8 mouse cellular contexts compared by ENCODE assay signal in genomic region chr6:83774126-83774525, GRCm38 (mm10). TPM values are rescaled to one million over a fixed set of nuclear protein-coding genes. Genes with fewer than 3 reads are reported as not detected.
A peak's percentile ranks its signal among the peaks of the same experiment; 100 is the strongest.
DNase-seq lines count a peak whose midpoint lies in the region; ATAC-seq and TF ChIP-seq lines count a peak whose summit lies in the region.

No protein-coding gene starts in this region.

- ATAC-seq in heart, embryonic 12.5 days (ENCODE audit: insufficient number of reproducible peaks, low FRiP score) = no peak
- no peak for ATAC-seq in hindbrain, embryonic 16.5 days
- no peak for ATAC-seq in midbrain, embryonic 12.5 days (ENCODE audit: low FRiP score, low read depth)

- peaks cover 16% of the 10 kb centered on the region for H3K4me1 ChIP-seq in heart, embryonic 12.5 days (replicated peaks)
- peaks cover 3% of the 10 kb centered on the region for H3K4me1 ChIP-seq in heart, adult 2 months (ENCODE audit: control insufficient read depth, insufficient read depth, low read length)
- peaks cover 21% of the 10 kb centered on the region for H3K4me1 ChIP-seq in hindbrain, embryonic 16.5 days (ENCODE audit: control insufficient read depth, insufficient read depth, low read depth, low read length)
- H3K4me1 ChIP-seq in midbrain, embryonic 12.5 days = peaks cover 22% of the 10 kb centered on the region

- peak overlapping the region; percentile 96 for H3K4me3 ChIP-seq in heart, embryonic 12.5 days
- H3K4me3 ChIP-seq in heart, adult 2 months = no peak overlapping the region
- H3K4me3 ChIP-seq in hindbrain, embryonic 16.5 days (ENCODE audit: low read length) = peak overlapping the region; percentile 99
- H3K4me3 ChIP-seq in midbrain, embryonic 12.5 days = no peak overlapping the region; the same call in 1 of the 2 replicates

- peak overlapping the region; percentile 95; the same call in 1 of the 2 replicates for H3K9ac ChIP-seq in heart, embryonic 12.5 days
- no peak overlapping the region for H3K9ac ChIP-seq in heart, adult 2 months (ENCODE audit: low read depth, low read length)
- H3K9ac ChIP-seq in hindbrain, embryonic 16.5 days (ENCODE audit: low read depth, low read length) = no peak overlapping the region; the same call in 1 of the 2 replicates
- H3K9ac ChIP-seq in midbrain, embryonic 12.5 days (replicated peaks) = no peak overlapping the region

- no peak for TF ChIP-seq EP300 in heart, adult 2 months (IDR thresholded peaks at IDR 0.05; ENCODE audit: insufficient read depth, low read depth, low read length)

- TF ChIP-seq POLR2A in heart, adult 2 months (IDR thresholded peaks at IDR 0.05; ENCODE audit: insufficient read depth, low read depth, low read length) = no peak

- TF ChIP-seq CTCF in heart, adult 2 months (IDR thresholded peaks at IDR 0.05) = no peak

- H3K36me3 ChIP-seq in heart, embryonic 12.5 days = peaks cover 45% of the 10 kb centered on the region
- no peaks in the 10 kb centered on the region for H3K36me3 ChIP-seq in heart, adult 2 months (ENCODE audit: control insufficient read depth, insufficient read depth, low read length)
- H3K36me3 ChIP-seq in hindbrain, embryonic 16.5 days (ENCODE audit: control insufficient read depth, insufficient read depth, low read length) = peaks cover 8% of the 10 kb centered on the region
- peaks cover 35% of the 10 kb centered on the region for H3K36me3 ChIP-seq in midbrain, embryonic 12.5 days

- H3K9me3 ChIP-seq in heart, embryonic 12.5 days (replicated peaks) = no peaks in the 10 kb centered on the region
- no peaks in the 10 kb centered on the region for H3K9me3 ChIP-seq in hindbrain, embryonic 16.5 days (ENCODE audit: control insufficient read depth, low read length)
- H3K9me3 ChIP-seq in midbrain, embryonic 12.5 days = no peaks in the 10 kb centered on the region

- H3K4me2 ChIP-seq in heart, embryonic 12.5 days = peak overlapping the region; percentile 81
- H3K4me2 ChIP-seq in hindbrain, embryonic 16.5 days (ENCODE audit: low read length) = peak overlapping the region; percentile 94
- peak overlapping the region; percentile 82 for H3K4me2 ChIP-seq in midbrain, embryonic 12.5 days (replicated peaks)

- DNase-seq in heart, adult 2 months = no peak
- DNase-seq in brain, adult 2 months (ENCODE audit: low read depth, low spot score) = peak; percentile 18
- no peak for DNase-seq in thymus, postnatal 14 days
- DNase-seq in left cerebral cortex, postnatal 14 days (ENCODE audit: low spot score in 2 of 2) = no peak
- DNase-seq in urinary bladder, postnatal 25 days (ENCODE audit: low spot score) = no peak

- no peak overlapping the region for H3K27ac ChIP-seq in heart, embryonic 12.5 days (ENCODE audit: poor library complexity, severe bottlenecking)
- no peak overlapping the region for H3K27ac ChIP-seq in heart, adult 2 months
- H3K27ac ChIP-seq in hindbrain, embryonic 16.5 days (ENCODE audit: low read depth, low read length) = no peak overlapping the region
- no peak overlapping the region for H3K27ac ChIP-seq in midbrain, embryonic 12.5 days (replicated peaks)

- H3K27me3 ChIP-seq in heart, embryonic 12.5 days (replicated peaks) = no peaks in the 10 kb centered on the region
- no peaks in the 10 kb centered on the region for H3K27me3 ChIP-seq in heart, adult 2 months (ENCODE audit: control insufficient read depth, insufficient read depth, low read length)
- no peaks in the 10 kb centered on the region for H3K27me3 ChIP-seq in hindbrain, embryonic 16.5 days (replicated peaks; ENCODE audit: control insufficient read depth, insufficient read depth, low read length)
- H3K27me3 ChIP-seq in midbrain, embryonic 12.5 days = no peaks in the 10 kb centered on the region

- intact Hi-C loops in heart, adult 2 months (cut with DNase I) = no loop called here
- intact Hi-C loops in left cerebral cortex, postnatal 14 days (cut with DNase I) = no loop called here

- no peaks in the 10 kb centered on the region for H3K79me2 ChIP-seq in heart, adult 2 months (replicated peaks; ENCODE audit: control insufficient read depth, insufficient read depth, low read length)

- WGBS in heart, embryonic 12.5 days = 67% methylated on average over 9 of the region's 9 CpGs
- WGBS in heart, adult 2 months = 57% methylated on average over 9 of the region's 9 CpGs
- 65% methylated on average over 9 of the region's 9 CpGs for WGBS in hindbrain, embryonic 16.5 days
- WGBS in midbrain, embryonic 12.5 days = 74% methylated on average over 9 of the region's 9 CpGs

RNA-seq across cellular contexts. Expression of gene Tex261, which starts 1.5 kb away (rescaled TPM):
- polyA plus RNA-seq in heart, embryonic 12.5 days (2016; fragmentation: Nextera tagmentation; extraction: Ambion mirVana) = 67.7 and 76.3 TPM in 2 replicates
- total RNA-seq in heart, adult 2 months (2021) = 100 to 1,000 TPM in 1 of 2 experiments, 10 to 100 TPM in 1; 90.6 to 102 TPM
- polyA plus RNA-seq in heart, adult 2 months (2012; rRNA removed) = 126 and 156 TPM in 2 replicates
- polyA plus RNA-seq in hindbrain, embryonic 16.5 days (2015; fragmentation: Nextera tagmentation; extraction: Ambion mirVana) = 63.1 and 70.0 TPM in 2 replicates
- 67.9 and 70.1 TPM in 2 replicates for polyA plus RNA-seq in midbrain, embryonic 12.5 days (2016; fragmentation: Nextera tagmentation; extraction: Ambion mirVana)
- 10 to 100 TPM; 46.1 to 47.8 TPM for total RNA-seq in left cerebral cortex, postnatal 14 days (2021)

RNA-seq across cellular contexts. Expression of gene Ankrd53, which starts 11.7 kb away (rescaled TPM):
- polyA plus RNA-seq in heart, embryonic 12.5 days (2016; fragmentation: Nextera tagmentation; extraction: Ambion mirVana) = not detected in 2 replicates
- total RNA-seq in heart, adult 2 months (2021) = not detected
- 0.12 TPM in 1 of 2 replicates, not detected in the other for polyA plus RNA-seq in heart, adult 2 months (2012; rRNA removed)
- polyA plus RNA-seq in hindbrain, embryonic 16.5 days (2015; fragmentation: Nextera tagmentation; extraction: Ambion mirVana) = 0.30 TPM in 1 of 2 replicates, not detected in the other
- polyA plus RNA-seq in midbrain, embryonic 12.5 days (2016; fragmentation: Nextera tagmentation; extraction: Ambion mirVana) = 0.30 TPM in 1 of 2 replicates, not detected in the other
- total RNA-seq in left cerebral cortex, postnatal 14 days (2021) = not detected

RNA-seq across cellular contexts. Expression of gene Nagk, which starts 20.7 kb away (rescaled TPM):
- 51.6 and 54.1 TPM in 2 replicates for polyA plus RNA-seq in heart, embryonic 12.5 days (2016; fragmentation: Nextera tagmentation; extraction: Ambion mirVana)
- total RNA-seq in heart, adult 2 months (2021) = 10 to 100 TPM; 16.1 to 18.3 TPM
- 14.1 and 14.2 TPM in 2 replicates for polyA plus RNA-seq in heart, adult 2 months (2012; rRNA removed)
- polyA plus RNA-seq in hindbrain, embryonic 16.5 days (2015; fragmentation: Nextera tagmentation; extraction: Ambion mirVana) = 115 and 123 TPM in 2 replicates
- 53.6 and 54.9 TPM in 2 replicates for polyA plus RNA-seq in midbrain, embryonic 12.5 days (2016; fragmentation: Nextera tagmentation; extraction: Ambion mirVana)
- total RNA-seq in left cerebral cortex, postnatal 14 days (2021) = 10 to 100 TPM; 53.0 to 55.7 TPM

RNA-seq across cellular contexts. Expression of gene Atp6v1b1, which starts 31.3 kb away (rescaled TPM):
- not detected in 2 replicates for polyA plus RNA-seq in heart, embryonic 12.5 days (2016; fragmentation: Nextera tagmentation; extraction: Ambion mirVana)
- not detected for total RNA-seq in heart, adult 2 months (2021)
- 1.4 TPM in 1 of 2 replicates, not detected in the other for polyA plus RNA-seq in heart, adult 2 months (2012; rRNA removed)
- 0.14 TPM in 1 of 2 replicates, not detected in the other for polyA plus RNA-seq in hindbrain, embryonic 16.5 days (2015; fragmentation: Nextera tagmentation; extraction: Ambion mirVana)
- not detected in 2 replicates for polyA plus RNA-seq in midbrain, embryonic 12.5 days (2016; fragmentation: Nextera tagmentation; extraction: Ambion mirVana)
- not detected for total RNA-seq in left cerebral cortex, postnatal 14 days (2021)

RNA-seq across cellular contexts. Expression of gene Paip2b, which starts 57.4 kb away (rescaled TPM):
- polyA plus RNA-seq in heart, embryonic 12.5 days (2016; fragmentation: Nextera tagmentation; extraction: Ambion mirVana) = 12.2 and 13.6 TPM in 2 replicates
- 10 to 100 TPM; 35.4 to 39.4 TPM for total RNA-seq in heart, adult 2 months (2021)
- polyA plus RNA-seq in heart, adult 2 months (2012; rRNA removed) = 13.4 and 31.8 TPM in 2 replicates
- 25.2 and 27.3 TPM in 2 replicates for polyA plus RNA-seq in hindbrain, embryonic 16.5 days (2015; fragmentation: Nextera tagmentation; extraction: Ambion mirVana)
- polyA plus RNA-seq in midbrain, embryonic 12.5 days (2016; fragmentation: Nextera tagmentation; extraction: Ambion mirVana) = 21.8 and 22.2 TPM in 2 replicates
- total RNA-seq in left cerebral cortex, postnatal 14 days (2021) = 10 to 100 TPM; 49.1 to 51.0 TPM

Comparison
In these comparisons a context has a peak if more than half of its experiments do, and no peak if none do; other contexts are left out.
1. H3K4me3 ChIP-seq: peak in heart, embryonic 12.5 days (single experiment) and hindbrain, embryonic 16.5 days (single experiment); none in heart, adult 2 months (single experiment) and midbrain, embryonic 12.5 days (single experiment).
2. Peak in every context shown above with its lines, with median percentiles within 50 percentile points of each other: H3K4me2 ChIP-seq.